20 mouse cellular contexts compared by ENCODE assay signal in the genomic region with DNA sequence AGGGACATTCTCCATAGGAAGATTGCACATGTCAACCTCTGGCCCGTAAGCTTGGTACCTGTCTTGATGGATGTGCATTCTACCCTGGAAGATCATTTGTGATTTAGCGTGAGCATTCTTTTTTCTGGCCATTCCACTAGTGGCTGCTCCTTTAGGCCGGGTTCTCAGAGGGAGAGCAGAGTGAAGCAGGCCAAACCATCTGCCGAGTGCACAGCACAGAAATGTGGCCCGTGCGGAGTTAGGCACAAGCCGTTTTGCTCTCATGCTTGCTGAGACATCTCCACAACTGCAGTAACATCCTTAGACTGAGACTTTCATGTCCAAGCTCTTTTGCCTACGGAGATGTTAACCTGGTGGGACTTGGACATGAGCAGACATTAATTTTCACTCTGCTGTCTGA.
DNase-seq lines count a peak whose midpoint lies in the region; ATAC-seq and TF ChIP-seq lines count a peak whose summit lies in the region.
"Had no signal": no experiment of that assay in that cellular context is flagged by ENCODE, and none has a peak within 500 bp of the region (broad histone marks: within the 10 kb centered on the region; RNA-seq: fewer than 3 reads in every experiment).

No protein-coding gene starts in this region.

- no peak overlapping the region for H3K4me3 ChIP-seq in cerebellum, adult 2 months (replicated peaks; ENCODE audit: insufficient read depth, low read depth, low read length)
- no peak overlapping the region for H3K4me3 ChIP-seq in forebrain, embryonic 12.5 days (replicated peaks)
- H3K4me3 ChIP-seq: embryonic facial prominence, embryonic 10.5 days; forebrain, embryonic 10.5 days; forebrain, embryonic 15.5 days; heart, embryonic 15.5 days; intestine, embryonic 15.5 days had no signal

- H3K4me1 ChIP-seq in cerebellum, adult 2 months (ENCODE audit: control insufficient read depth, insufficient read depth, low read length), result peaks cover 10% of the 10 kb centered on the region
- peaks cover 4% of the 10 kb centered on the region for H3K4me1 ChIP-seq in forebrain, embryonic 12.5 days
- H3K4me1 ChIP-seq: embryonic facial prominence, embryonic 10.5 days had no signal

- 26% methylated on average over 8 of the region's 8 CpGs for WGBS in cerebellum, adult 2 months
- 96% methylated on average over 8 of the region's 8 CpGs for WGBS in forebrain, embryonic 12.5 days

- H3K9ac ChIP-seq in forebrain, embryonic 12.5 days, result no peak overlapping the region
- H3K9ac ChIP-seq: forebrain, embryonic 15.5 days; heart, embryonic 15.5 days; hindbrain, embryonic 14.5 days; intestine, embryonic 15.5 days had no signal

- no peaks in the 10 kb centered on the region for H3K36me3 ChIP-seq in forebrain, embryonic 12.5 days (replicated peaks)
- H3K36me3 ChIP-seq: embryonic facial prominence, embryonic 10.5 days; forebrain, embryonic 10.5 days; forebrain, embryonic 15.5 days; heart, embryonic 15.5 days; intestine, embryonic 15.5 days had no signal

- DNase-seq in cerebellum, postnatal 4 days (ENCODE audit: low spot score in 2 of 2), result no peak
- peak; percentile 70 to 75 for DNase-seq in cerebellum, adult 2 months
- peak; percentile 41 to 53 for DNase-seq in cerebellum, postnatal 10 days
- no peak for DNase-seq in urinary bladder, adult 18-20 months (ENCODE audit: low spot score in 2 of 2)
- no peak for DNase-seq in layer of hippocampus, postnatal 36 days
- DNase-seq: adrenal gland, postnatal 14 days; B cell, adult 2 months; gastrocnemius, postnatal 36 days; heart, adult 18-20 months; heart, postnatal 14 days; kidney, adult 18-20 months had no signal

- peak; percentile 94 for ATAC-seq in cerebellum, adult (ENCODE audit: insufficient number of reproducible peaks, low FRiP score, low TSS enrichment)
- no peak for ATAC-seq in forebrain, embryonic 12.5 days (ENCODE audit: low FRiP score)
- ATAC-seq: forebrain, embryonic 15.5 days; intestine, embryonic 15.5 days had no signal

- H3K27ac ChIP-seq in cerebellum, adult 2 months (ENCODE audit: insufficient read depth, low read length), result peak overlapping the region; percentile 25; the same call in 1 of the 2 replicates
- H3K27ac ChIP-seq in forebrain, embryonic 12.5 days, result no peak overlapping the region
- H3K27ac ChIP-seq: embryonic facial prominence, embryonic 10.5 days; forebrain, embryonic 10.5 days; forebrain, embryonic 15.5 days; heart, embryonic 15.5 days; hindbrain, embryonic 14.5 days; intestine, embryonic 15.5 days had no signal

- no peaks in the 10 kb centered on the region for H3K9me3 ChIP-seq in forebrain, embryonic 12.5 days
- H3K9me3 ChIP-seq: embryonic facial prominence, embryonic 10.5 days; forebrain, embryonic 10.5 days; forebrain, embryonic 15.5 days; heart, embryonic 15.5 days; intestine, embryonic 15.5 days had no signal

- TF ChIP-seq POLR2A in cerebellum, adult 2 months (IDR thresholded peaks at IDR 0.05; ENCODE audit: borderline replicate concordance, insufficient read depth, low read length), result no peak

- H3K27me3 ChIP-seq in cerebellum, adult 2 months (ENCODE audit: control insufficient read depth, insufficient read depth, low read length), result no peaks in the 10 kb centered on the region
- no peaks in the 10 kb centered on the region for H3K27me3 ChIP-seq in forebrain, embryonic 12.5 days
- H3K27me3 ChIP-seq: forebrain, embryonic 15.5 days; heart, embryonic 15.5 days; intestine, embryonic 15.5 days had no signal

- no peak overlapping the region for H3K4me2 ChIP-seq in forebrain, embryonic 12.5 days
- H3K4me2 ChIP-seq: forebrain, embryonic 15.5 days; heart, embryonic 11.5 days; heart, embryonic 15.5 days; hindbrain, embryonic 14.5 days; intestine, embryonic 15.5 days had no signal

- no peak for TF ChIP-seq CTCF in cerebellum, adult 2 months (IDR thresholded peaks at IDR 0.05; ENCODE audit: borderline replicate concordance, insufficient read depth, low read depth, low read length)

Comparison
In these comparisons a context has a peak if more than half of its experiments do, and no peak if none do; other contexts are left out.
1. DNase-seq: peak in cerebellum, adult 2 months (2 of 2) and cerebellum, postnatal 10 days (2 of 2); none in cerebellum, postnatal 4 days (0 of 2), urinary bladder, adult 18-20 months (0 of 2) and layer of hippocampus, postnatal 36 days (0 of 2).